Mouse (Mus musculus) cerebellum, postnatal 14 days (tissue): Measurements from ENCODE around the gene Zfp229.
"Not testable (repeated sequence)": the region's sequence is repeated elsewhere in the genome, so short reads cannot be mapped to it uniquely, and the experiment has no call there.

Experiments
- DNase-seq, 2 experiments: peaks; one replicate each; pipeline ENCODE4 v3.0.0; 2021; ENCODE audit warnings: mixed read lengths in 2 of 2

The Zfp229 gene

GRCm38 (mm10) chr17:21730495-21730894 is at the start of gene Zfp229:
TSS of gene Zfp229 (plus strand) at chr17:21730795.
- not testable (repeated sequence) for DNase-seq

- DNase-seq, result no peak
Observed at GRCm38 (mm10) chr17:21691560-21691959, 39.0 kb upstream of the Zfp229 start, which contains the start of gene Gm10226. TSS of gene Gm10226 (plus strand) at chr17:21691860.

- DNase-seq, result no peak
Observed at GRCm38 (mm10) chr17:21693342-21693741, 37.3 kb upstream of the Zfp229 start.

DNA sequence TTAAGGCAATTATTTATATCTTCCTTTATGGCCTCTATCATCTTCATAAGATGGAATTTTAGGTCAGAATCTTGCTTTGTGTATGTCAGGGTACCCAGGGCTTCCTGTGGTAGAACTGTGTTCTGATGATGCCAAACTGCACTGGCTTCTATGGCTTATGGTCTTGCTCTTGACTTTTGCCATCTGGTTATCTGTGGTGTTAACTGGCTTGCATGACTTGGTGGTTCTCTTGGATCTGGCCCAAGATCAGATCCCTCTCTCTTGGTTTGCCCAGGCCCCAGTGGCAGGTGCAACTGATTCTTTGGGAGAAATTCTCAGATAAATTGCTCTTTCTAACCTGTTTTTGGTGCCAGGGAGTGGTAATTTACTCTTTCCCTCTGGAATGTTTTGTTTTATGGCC is 34.5 kb upstream of the Zfp229 start:
- no peak for DNase-seq

DNA sequence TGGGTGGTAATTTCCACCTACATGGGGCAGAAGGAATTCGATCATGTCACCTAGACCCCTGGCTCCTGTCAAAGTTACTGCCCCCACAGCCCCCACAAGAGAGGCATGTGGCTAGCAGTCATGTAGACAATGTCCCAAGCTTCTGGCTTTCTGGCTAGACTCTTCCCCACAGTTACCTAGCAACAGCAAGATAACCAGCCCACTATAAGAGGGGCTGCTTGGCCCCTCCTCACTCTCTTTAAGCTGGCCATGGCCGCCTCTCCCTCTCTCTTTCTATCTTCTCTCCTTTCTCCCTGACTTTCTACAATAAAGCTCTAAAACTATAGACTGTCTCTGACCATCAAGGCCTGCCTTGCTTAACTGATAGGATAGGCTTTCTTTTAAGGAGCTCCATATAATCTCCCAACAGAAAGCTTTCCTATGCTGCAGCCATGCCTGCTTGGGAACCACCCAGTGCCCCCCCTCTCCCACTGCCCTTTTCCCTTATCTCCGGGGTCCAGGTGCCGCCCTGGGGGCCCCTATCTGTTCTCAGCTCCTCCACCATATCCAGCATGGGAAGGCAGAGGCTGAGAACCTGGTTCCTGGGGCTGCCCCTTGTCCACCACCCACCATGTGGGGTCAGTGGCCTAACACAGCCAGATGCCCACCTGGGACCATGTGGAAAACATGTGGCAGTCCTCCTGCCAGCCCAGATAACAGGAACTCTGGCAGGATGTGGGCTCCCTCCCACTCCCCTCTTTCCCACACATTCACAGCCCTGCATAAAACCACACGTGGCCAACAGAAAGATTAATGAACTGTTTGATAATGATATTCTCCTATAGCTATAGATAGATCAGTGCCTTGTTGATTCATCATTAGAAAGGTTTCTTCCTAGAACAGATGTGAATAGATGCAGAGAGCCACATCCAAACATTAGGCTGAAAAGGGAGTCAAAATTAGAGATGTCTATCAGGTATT is 28.0 kb upstream of the Zfp229 start:
- no peak for DNase-seq

DNA sequence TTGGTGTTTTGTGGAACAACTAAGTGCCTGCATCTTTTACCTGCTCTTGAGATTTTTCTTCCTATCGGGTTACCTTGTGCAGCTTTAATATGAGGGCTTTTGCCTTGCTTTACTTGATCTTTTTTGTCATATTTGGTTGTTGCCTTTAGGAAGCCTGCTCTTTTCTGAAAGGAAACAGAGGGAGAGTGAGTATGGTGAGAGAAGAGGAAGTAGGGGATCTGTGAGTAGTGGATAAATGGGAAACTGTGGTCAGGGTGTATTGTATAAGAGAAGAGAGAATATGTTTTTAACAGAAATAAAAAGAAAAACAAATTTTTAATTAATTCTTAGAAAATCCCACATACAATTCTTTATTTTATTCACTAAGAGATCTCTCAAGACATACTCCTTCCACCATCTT is 27.2 kb upstream of the Zfp229 start:
- no peak for DNase-seq

GRCm38 (mm10) chr17:21707343-21707996 is 23.1 kb upstream of the Zfp229 start, which contains the start of gene Zfp760:
TSS of gene Zfp760 (plus strand) at chr17:21707741.
- peak; percentile 78 to 83 for DNase-seq

DNA sequence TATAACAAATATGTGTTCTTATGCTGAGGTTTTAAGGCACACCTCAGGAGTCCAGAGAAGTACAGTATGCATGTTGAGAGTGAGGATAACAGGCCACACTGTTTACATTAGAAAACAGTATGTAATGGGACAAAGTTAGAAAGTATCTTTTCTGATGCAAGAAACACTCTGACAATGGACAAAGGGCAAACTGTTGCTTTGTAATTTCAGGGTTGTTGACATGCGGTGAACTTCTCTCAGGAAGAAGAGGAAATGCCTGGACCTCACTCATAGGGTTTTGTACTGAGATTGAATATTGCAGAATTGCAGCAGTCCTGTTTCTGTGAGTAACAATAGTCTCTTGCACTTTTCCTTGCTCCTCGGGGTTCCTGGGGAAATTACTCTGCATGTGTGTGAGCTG is 22.2 kb upstream of the Zfp229 start:
- no peak for DNase-seq

DNA sequence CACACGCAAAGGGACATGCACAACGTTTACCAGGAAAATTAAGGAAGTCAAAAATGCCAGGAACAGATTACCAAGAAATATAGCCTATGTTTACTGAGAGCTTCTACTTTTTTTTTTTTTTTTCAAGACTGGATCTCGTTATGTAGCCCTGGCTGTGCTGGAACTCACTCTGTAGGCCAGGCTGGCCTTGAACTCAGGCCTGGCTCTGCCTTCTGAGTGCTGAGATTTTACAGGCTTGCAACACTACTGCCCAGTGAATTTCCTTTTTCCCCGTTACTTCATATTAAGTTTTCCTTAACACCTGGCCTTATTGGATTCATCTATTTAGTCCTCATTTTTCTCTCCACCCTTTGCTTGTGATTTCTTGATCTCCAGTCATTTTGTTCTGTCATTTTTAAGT is 2.5 kb downstream of the Zfp229 start:
- DNase-seq, result no peak

GRCm38 (mm10) chr17:21733529-21734031 is 3.0 kb downstream of the Zfp229 start:
- DNase-seq, result peak; percentile 73 to 77

DNA sequence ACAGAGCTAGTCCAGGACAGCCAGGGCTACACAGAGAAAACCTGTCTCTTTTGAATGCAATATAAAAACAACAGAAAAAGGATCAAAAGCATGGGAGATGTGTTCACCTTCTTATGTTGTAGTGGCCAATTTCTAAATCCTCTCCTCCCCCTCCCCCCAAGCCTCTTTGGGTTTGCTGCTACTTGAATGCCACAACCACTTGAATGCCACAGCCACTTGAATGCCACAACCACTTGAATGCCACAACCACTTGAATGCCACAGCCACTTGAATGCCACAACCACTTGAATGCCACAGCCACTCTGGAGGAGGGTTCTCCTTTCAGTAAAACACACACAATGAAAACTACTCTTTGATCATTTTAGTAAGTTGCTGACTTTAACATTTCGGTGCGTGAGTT is 22.2 kb downstream of the Zfp229 start:
- no peak for DNase-seq

- DNase-seq, result peak; percentile 7 to 9
Observed at GRCm38 (mm10) chr17:21753342-21754208, 23.0 kb downstream of the Zfp229 start.

- DNase-seq, result no peak
Observed at GRCm38 (mm10) chr17:21770336-21770735, 39.7 kb downstream of the Zfp229 start.

DNA sequence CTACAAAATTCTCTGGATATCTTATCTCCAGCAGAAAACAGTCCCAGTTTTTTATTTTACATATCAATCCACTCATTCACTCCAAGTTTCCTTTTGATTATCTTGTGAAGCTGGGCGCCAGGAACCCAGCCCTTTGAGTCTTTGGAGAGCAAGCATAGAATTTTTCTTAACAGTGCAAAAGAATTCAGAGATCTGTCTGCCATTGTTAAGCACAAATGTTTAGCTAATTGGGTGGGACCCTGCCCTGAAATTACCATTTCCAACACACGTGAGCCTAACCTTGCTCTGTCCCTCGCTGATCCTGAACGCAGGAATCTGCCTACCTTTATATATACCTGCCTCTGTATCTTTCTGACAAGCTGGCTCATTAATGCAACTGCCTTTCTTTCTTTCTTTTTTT is 61.7 kb downstream of the Zfp229 start:
- DNase-seq, result no peak

DNA sequence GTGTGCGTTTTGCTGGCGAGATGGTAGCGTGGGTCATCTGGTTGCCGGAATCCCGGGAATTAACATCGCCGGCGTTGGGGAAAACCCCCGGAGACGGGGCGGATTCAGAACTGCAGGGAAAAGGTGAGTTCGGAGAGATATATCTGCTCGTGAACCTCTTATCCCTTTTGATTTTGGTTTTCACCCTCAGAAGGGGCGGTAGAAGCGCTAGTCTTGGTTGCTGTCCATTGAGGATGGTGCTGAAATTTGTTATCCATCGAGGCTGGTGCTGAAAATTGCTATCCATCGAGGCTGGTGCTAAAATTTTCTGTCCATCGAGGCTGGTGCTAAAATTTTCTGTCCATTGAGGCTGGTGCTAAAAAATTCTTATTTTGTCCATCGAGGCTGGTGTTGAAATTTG is 70.8 kb downstream of the Zfp229 start:
- not testable (repeated sequence) for DNase-seq
